Mouse (Mus musculus): ENCODE data around the gene Synm. TPM values are rescaled to one million over a fixed set of nuclear protein-coding genes. Genes with fewer than 3 reads are reported as not detected.

The Synm gene
- polyA plus RNA-seq (2011; ENCODE audit: insufficient read depth, insufficient read length, low replicate concordance, missing spikeins) = 0.92 and 1.3 TPM in 2 replicates

DNA sequence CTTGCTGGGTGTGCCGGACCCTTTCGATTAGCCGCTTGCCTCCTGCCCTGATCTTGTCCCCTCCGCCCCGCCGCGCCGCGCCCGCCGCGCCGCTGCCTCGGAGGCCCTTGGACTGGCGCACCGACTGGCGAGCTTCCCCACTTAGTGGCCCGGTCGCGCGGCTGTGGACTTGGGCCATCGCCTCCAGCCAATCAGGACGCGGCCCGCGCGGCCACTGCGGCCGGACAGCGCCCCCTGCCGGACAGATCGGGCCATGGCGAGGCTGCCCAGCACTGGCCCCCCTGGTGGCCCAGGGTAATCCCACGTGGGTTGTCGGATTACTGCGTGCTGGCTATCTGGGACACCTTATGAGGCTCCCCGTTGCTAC lies at the start of gene Synm:
TSS of gene Synm (minus strand) at position 114 of the 367 bp plus-strand sequence.
- under 1% methylated on average over 37 of the region's 37 CpGs for WGBS

DNA sequence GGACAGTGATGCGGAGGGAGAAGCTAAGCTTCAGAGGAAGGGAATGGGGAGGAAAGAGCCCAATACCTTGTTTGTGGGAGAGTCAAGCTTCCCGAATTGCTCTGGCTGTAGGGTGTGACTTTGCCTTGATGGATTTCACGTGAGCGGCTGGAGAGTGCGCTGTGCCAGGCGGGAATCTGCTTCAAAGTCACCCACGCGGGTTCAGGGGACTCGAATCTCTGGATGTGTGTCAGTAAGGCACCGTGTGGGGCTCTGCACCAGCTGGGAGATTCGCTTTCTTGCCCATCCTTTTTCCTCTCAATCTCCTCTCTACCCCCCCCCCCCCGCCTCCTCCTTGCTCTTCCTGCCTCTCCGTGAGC lies 44.3 kb upstream of the Synm start:
- WGBS = 9% methylated on average over 13 of the region's 13 CpGs
- H3K4me1 ChIP-seq (ENCODE audit: control insufficient read depth, insufficient read depth, low read length) = no peaks in the 10 kb centered on the region; the same call in 1 of the 2 replicates
- TF ChIP-seq POLR2A (IDR thresholded peaks at IDR 0.05; ENCODE audit: borderline replicate concordance, control insufficient read depth, low read depth, low read length) (no peak), CTCF (IDR thresholded peaks at IDR 0.05; ENCODE audit: control insufficient read depth, insufficient read depth, low read length) (no peak)
- no peak overlapping the region; the same call in 1 of the 2 replicates for H3K27ac ChIP-seq (ENCODE audit: control insufficient read depth, insufficient read depth, low read depth, low read length, poor library complexity)
- H3K4me3 ChIP-seq (replicated peaks; ENCODE audit: control insufficient read depth, low read depth, low read length) = peak overlapping the region; percentile 63

More for the DNA sequence above, at the start of gene Synm:
- H3K27ac ChIP-seq (ENCODE audit: control insufficient read depth, insufficient read depth, low read depth, low read length, poor library complexity) = no peak within 1 kb of the TSS
- no peaks in the 10 kb centered on the region for H3K4me1 ChIP-seq (ENCODE audit: control insufficient read depth, insufficient read depth, low read length)
- peak within 1 kb of the TSS; percentile 34 for H3K4me3 ChIP-seq (replicated peaks; ENCODE audit: control insufficient read depth, low read depth, low read length)
- TF ChIP-seq POLR2A (IDR thresholded peaks at IDR 0.05; ENCODE audit: borderline replicate concordance, control insufficient read depth, low read depth, low read length) = no peak
- TF ChIP-seq CTCF (IDR thresholded peaks at IDR 0.05; ENCODE audit: control insufficient read depth, insufficient read depth, low read length) = peak; percentile 73

DNA sequence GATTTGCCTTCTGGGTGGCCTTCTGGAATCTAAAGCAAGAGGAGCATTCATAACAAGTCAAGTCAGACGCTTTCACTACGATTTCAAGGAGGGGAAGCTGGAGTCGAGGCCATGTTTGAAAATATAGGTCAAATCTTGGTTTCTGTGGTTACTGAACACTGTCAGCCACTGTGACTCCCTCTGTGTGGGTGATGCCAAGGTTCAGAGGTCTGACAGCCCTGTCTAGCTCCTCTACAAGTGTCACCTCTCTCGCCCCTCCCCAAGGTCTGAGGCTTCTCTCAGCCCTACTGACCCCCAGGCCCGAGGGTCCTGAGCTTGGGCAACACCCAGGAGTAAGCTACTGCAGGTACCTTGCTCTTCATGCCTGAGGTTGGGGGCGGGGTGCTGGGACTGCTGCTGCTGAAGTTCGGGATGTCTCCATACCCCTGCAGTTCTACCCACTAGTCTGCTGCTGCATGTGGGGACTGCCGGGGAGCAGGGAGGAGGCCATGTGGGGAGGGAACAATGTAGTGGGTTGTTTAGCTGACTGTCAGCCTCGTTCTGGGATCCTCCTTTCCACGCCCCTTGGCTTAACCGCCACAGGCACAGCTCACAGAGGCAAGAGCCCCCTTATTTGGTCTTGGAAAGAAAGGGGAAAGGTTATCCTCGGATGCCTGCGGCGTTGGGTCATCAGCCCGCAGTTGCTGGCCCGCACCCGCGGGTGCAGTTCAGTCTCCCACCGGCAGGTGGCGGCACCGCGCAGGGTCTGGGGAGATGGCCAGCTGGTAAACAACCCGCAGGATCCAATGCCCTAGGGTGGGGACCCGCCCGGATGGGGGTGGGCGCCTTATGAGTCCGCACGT lies 43.7 kb upstream of the Synm start:
- peak overlapping the region; percentile 63 for H3K4me3 ChIP-seq (replicated peaks; ENCODE audit: control insufficient read depth, low read depth, low read length)
- no peaks in the 10 kb centered on the region; the same call in 1 of the 2 replicates for H3K4me1 ChIP-seq (ENCODE audit: control insufficient read depth, insufficient read depth, low read length)
- 8% methylated on average over 28 of the region's 28 CpGs for WGBS
- H3K27ac ChIP-seq (ENCODE audit: control insufficient read depth, insufficient read depth, low read depth, low read length, poor library complexity) = no peak overlapping the region; the same call in 1 of the 2 replicates
- TF ChIP-seq POLR2A (IDR thresholded peaks at IDR 0.05; ENCODE audit: borderline replicate concordance, control insufficient read depth, low read depth, low read length) (peak; percentile 31; the same call in 1 of the 2 replicates), CTCF (IDR thresholded peaks at IDR 0.05; ENCODE audit: control insufficient read depth, insufficient read depth, low read length) (peak; percentile 87)

DNA sequence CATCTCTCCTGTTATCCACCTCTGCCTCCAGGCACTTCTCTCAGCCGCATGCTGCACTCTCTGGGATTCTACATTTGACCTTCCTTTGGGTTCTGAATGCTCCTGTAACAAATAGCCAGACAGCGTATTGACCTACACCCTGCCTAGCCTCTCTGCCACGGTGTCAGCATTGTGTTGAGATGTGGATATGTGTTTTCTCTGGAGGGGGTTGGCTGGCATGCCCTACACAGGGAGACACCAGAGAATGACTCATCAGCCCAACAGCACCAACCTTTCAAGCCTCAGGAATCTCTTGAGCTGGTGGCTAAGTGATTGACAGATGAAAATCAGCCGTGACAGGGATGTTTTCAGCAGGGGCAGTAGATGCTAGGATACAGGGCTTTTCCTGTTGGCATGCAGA lies 41.5 kb upstream of the Synm start:
- WGBS = 69% methylated on average over 4 of the region's 4 CpGs
- H3K4me3 ChIP-seq (replicated peaks; ENCODE audit: control insufficient read depth, low read depth, low read length) = no peak overlapping the region
- no peak overlapping the region for H3K27ac ChIP-seq (ENCODE audit: control insufficient read depth, insufficient read depth, low read depth, low read length, poor library complexity)
- no peak for TF ChIP-seq POLR2A (IDR thresholded peaks at IDR 0.05; ENCODE audit: borderline replicate concordance, control insufficient read depth, low read depth, low read length)
- no peak for TF ChIP-seq CTCF (IDR thresholded peaks at IDR 0.05; ENCODE audit: control insufficient read depth, insufficient read depth, low read length)
- no peaks in the 10 kb centered on the region; the same call in 1 of the 2 replicates for H3K4me1 ChIP-seq (ENCODE audit: control insufficient read depth, insufficient read depth, low read length)

DNA sequence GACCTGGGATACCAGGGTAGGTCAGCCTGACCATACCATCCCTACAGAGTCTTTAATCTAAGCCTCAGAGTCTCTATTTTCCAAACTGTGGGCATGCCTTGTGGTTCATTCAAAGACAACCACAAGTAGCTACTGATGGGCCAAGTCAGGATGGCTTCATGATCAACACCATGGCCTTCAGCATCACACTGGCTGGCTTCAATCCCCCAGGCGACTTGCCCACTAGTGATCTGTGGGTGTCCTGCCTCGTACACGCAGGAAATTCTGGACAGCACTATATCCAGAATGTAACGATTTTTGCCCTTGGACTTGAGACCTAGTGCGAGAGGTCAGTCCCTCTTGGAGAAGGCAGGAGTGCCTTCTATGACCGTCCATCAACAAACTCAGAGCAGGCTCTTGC lies 41.0 kb upstream of the Synm start:
- H3K27ac ChIP-seq (ENCODE audit: control insufficient read depth, insufficient read depth, low read depth, low read length, poor library complexity) = no peak overlapping the region
- 71% methylated on average over 6 of the region's 6 CpGs for WGBS
- H3K4me1 ChIP-seq (ENCODE audit: control insufficient read depth, insufficient read depth, low read length) = no peaks in the 10 kb centered on the region; the same call in 1 of the 2 replicates
- no peak for TF ChIP-seq CTCF (IDR thresholded peaks at IDR 0.05; ENCODE audit: control insufficient read depth, insufficient read depth, low read length)
- no peak for TF ChIP-seq POLR2A (IDR thresholded peaks at IDR 0.05; ENCODE audit: borderline replicate concordance, control insufficient read depth, low read depth, low read length)
- H3K4me3 ChIP-seq (replicated peaks; ENCODE audit: control insufficient read depth, low read depth, low read length) = no peak overlapping the region

DNA sequence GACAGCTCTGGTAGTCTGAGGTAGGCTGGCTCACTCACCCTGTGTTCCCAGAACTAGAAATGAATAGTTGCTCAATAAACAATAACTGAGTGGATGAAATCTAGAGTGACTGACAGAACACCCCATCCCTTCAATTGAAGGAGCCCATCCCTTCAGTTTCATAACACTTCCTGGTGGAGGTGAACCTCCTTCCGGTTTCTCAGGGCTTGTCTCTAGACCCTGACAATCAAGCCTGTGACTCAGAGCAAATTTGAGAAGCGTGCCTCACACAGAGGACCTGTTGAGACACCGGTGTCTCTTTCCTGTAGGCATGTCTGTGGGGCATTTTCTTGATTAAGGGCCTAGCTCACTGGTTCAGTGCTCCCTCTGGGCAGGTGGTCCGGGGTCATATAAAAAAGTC lies 38.9 kb upstream of the Synm start:
- WGBS = 37% methylated on average over 4 of the region's 4 CpGs
- peak overlapping the region; percentile 45; the same call in 1 of the 2 replicates for H3K27ac ChIP-seq (ENCODE audit: control insufficient read depth, insufficient read depth, low read depth, low read length, poor library complexity)
- TF ChIP-seq CTCF (IDR thresholded peaks at IDR 0.05; ENCODE audit: control insufficient read depth, insufficient read depth, low read length) (no peak), POLR2A (IDR thresholded peaks at IDR 0.05; ENCODE audit: borderline replicate concordance, control insufficient read depth, low read depth, low read length) (no peak)
- no peak overlapping the region for H3K4me3 ChIP-seq (replicated peaks; ENCODE audit: control insufficient read depth, low read depth, low read length)
- no peaks in the 10 kb centered on the region; the same call in 1 of the 2 replicates for H3K4me1 ChIP-seq (ENCODE audit: control insufficient read depth, insufficient read depth, low read length)

DNA sequence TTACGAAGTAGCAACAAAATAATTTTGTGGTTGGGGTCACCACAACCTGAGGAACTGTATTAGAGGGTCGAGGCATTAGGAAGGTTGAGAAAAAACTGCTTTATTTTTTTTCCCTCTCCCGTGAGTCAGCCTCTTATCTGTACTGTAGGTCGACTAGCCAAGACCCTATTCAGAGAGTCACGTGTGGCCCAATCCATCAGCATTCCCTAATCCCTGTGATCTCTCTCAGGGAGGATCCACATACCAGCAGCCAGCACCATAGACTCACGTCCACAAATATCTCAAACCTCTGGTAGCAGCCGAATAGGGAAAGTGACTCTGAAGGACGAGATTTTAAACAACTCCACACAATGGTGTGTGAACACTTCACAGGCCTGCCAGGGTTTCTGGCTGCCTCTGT lies 37.5 kb upstream of the Synm start:
- WGBS = 72% methylated on average over 8 of the region's 8 CpGs

DNA sequence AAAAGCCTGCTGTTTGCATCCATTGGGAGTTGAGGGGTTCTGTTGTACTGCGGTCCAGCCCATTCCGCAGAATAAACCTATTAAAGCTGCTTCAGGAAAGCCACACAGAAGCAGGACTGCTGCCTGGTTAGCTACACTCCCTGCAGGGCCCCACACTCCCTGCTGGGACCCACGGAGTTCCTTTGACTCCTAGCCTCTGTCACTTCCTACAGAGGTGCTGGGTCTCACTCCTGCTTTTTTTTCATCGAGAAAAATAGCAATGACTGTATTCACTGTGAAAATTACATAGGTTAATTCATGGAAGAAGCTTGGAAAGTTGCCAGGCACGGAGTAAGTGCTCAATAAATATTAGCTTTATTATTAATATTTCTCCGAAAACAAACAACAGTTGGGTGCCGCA lies 33.9 kb upstream of the Synm start:
- 71% methylated on average over 7 of the region's 7 CpGs for WGBS
- H3K4me3 ChIP-seq (replicated peaks; ENCODE audit: control insufficient read depth, low read depth, low read length) = no peak overlapping the region
- no peak overlapping the region for H3K27ac ChIP-seq (ENCODE audit: control insufficient read depth, insufficient read depth, low read depth, low read length, poor library complexity)
- H3K4me1 ChIP-seq (ENCODE audit: control insufficient read depth, insufficient read depth, low read length) = no peaks in the 10 kb centered on the region
- TF ChIP-seq CTCF (IDR thresholded peaks at IDR 0.05; ENCODE audit: control insufficient read depth, insufficient read depth, low read length) = no peak
- TF ChIP-seq POLR2A (IDR thresholded peaks at IDR 0.05; ENCODE audit: borderline replicate concordance, control insufficient read depth, low read depth, low read length) = no peak

More for the DNA sequence above, 37.5 kb upstream of the Synm start:
- H3K4me3 ChIP-seq (replicated peaks; ENCODE audit: control insufficient read depth, low read depth, low read length) = no peak overlapping the region
- no peak overlapping the region for H3K27ac ChIP-seq (ENCODE audit: control insufficient read depth, insufficient read depth, low read depth, low read length, poor library complexity)
- TF ChIP-seq CTCF (IDR thresholded peaks at IDR 0.05; ENCODE audit: control insufficient read depth, insufficient read depth, low read length) (no peak), POLR2A (IDR thresholded peaks at IDR 0.05; ENCODE audit: borderline replicate concordance, control insufficient read depth, low read depth, low read length) (no peak)
- H3K4me1 ChIP-seq (ENCODE audit: control insufficient read depth, insufficient read depth, low read length) = no peaks in the 10 kb centered on the region
